Mouse (Mus musculus): ENCODE measurements around the gene Tppp. TPM values are rescaled to one million over a fixed set of nuclear protein-coding genes. Genes with fewer than 3 reads are reported as not detected.

The Tppp gene
- 15.6 and 19.9 TPM in 2 replicates for polyA plus RNA-seq (2015; fragmentation: Nextera tagmentation; extraction: Ambion mirVana)

GRCm38 (mm10) chr13:74008948-74009718 is at the start of gene Tppp:
TSS of gene Tppp (plus strand) at chr13:74009407.

GRCm38 (mm10) chr13:73963551-73963950 is 45.7 kb upstream of the Tppp start, which contains the start of gene Zdhhc11:
TSS of gene Zdhhc11 (plus strand) at chr13:73963851.

GRCm38 (mm10) chr13:74061613-74062377 is 52.6 kb downstream of the Tppp start, which contains the start of gene Cep72:
TSS of gene Cep72 (minus strand) at chr13:74062299.

Other genes starting within 250 kb of the Tppp start
- gene Nkd2, start 161.8 kb upstream of the Tppp start, polyA plus RNA-seq (2015; fragmentation: Nextera tagmentation; extraction: Ambion mirVana): 42.0 and 44.6 TPM in 2 replicates
- gene Trip13, start 71.6 kb upstream of the Tppp start, polyA plus RNA-seq (2015; fragmentation: Nextera tagmentation; extraction: Ambion mirVana): 10.3 and 11.8 TPM in 2 replicates
- gene Brd9, start 71.6 kb upstream of the Tppp start, polyA plus RNA-seq (2015; fragmentation: Nextera tagmentation; extraction: Ambion mirVana): 26.8 and 30.6 TPM in 2 replicates
- not detected in 2 replicates for gene Zdhhc11, start 45.6 kb upstream of the Tppp start, polyA plus RNA-seq (2015; fragmentation: Nextera tagmentation; extraction: Ambion mirVana)
- gene Cep72, start 52.9 kb downstream of the Tppp start, polyA plus RNA-seq (2015; fragmentation: Nextera tagmentation; extraction: Ambion mirVana): 11.8 and 15.2 TPM in 2 replicates
- 0.02 TPM in 1 of 2 replicates, not detected in the other for gene Slc9a3, start 112.0 kb downstream of the Tppp start, polyA plus RNA-seq (2015; fragmentation: Nextera tagmentation; extraction: Ambion mirVana)
- 47.4 and 48.3 TPM in 2 replicates for gene Exoc3, start 199.3 kb downstream of the Tppp start, polyA plus RNA-seq (2015; fragmentation: Nextera tagmentation; extraction: Ambion mirVana)

All from urinary bladder, postnatal 0 days (tissue).